Mouse (Mus musculus) megakaryocyte, embryonic 14.5 days (primary cell): ENCODE measurements at regions not wholly inside any gene's neighbourhood (a gene's known extent, or its start where the extent isn't known, plus 50 kb on each side); places are given as distances from the start of the nearest gene placed in this dataset.
"Not testable (repeated sequence)": the region's sequence is repeated elsewhere in the genome, so short reads cannot be mapped to it uniquely, and the experiment has no call there.

ENCODE experiments used
- FLI1 ChIP-seq: IDR thresholded peaks from 2 replicates; pipeline ENCODE4 v1.6.1; 2012; ENCODE audit warnings: low read length, inconsistent platforms, mixed read lengths
- GATA1 ChIP-seq: IDR thresholded peaks from 3 replicates; pipeline ENCODE4 v1.6.1; 2012; ENCODE audit warnings: mixed read lengths, low read length, inconsistent platforms, borderline replicate concordance

GRCm38 (mm10) chr14:53134783-53135182 is 639.2 kb upstream of the Olfr1507 start:
- not testable (repeated sequence) for TF ChIP-seq GATA1, FLI1
